In genomic region chr6:85250811-85251241, GRCm38 (mm10) we compare ENCODE assay signal across 11 mouse cellular contexts.
DNase-seq lines count a peak whose midpoint lies in the region; TF ChIP-seq lines count a peak whose summit lies in the region.
"Had no signal": no experiment of that assay in that cellular context is flagged by ENCODE, and none has a peak within 500 bp of the region (broad histone marks: within the 10 kb centered on the region; RNA-seq: fewer than 3 reads in every experiment).

No protein-coding gene starts in this region.

- H3K4me3 ChIP-seq in layer of hippocampus, adult 2 months: no peak overlapping the region
- H3K4me3 ChIP-seq: embryonic facial prominence, embryonic 12.5 days; left cerebral cortex, adult 2 months; midbrain, embryonic 13.5 days had no signal

- H3K27ac ChIP-seq in layer of hippocampus, adult 2 months: peak overlapping the region; percentile 4; the same call in 1 of the 2 replicates
- H3K27ac ChIP-seq: embryonic facial prominence, embryonic 12.5 days; left cerebral cortex, adult 2 months; midbrain, embryonic 13.5 days had no signal

- DNase-seq in layer of hippocampus, adult 2 months (ENCODE audit: low spot score in 2 of 2): no peak
- DNase-seq in layer of hippocampus, postnatal 36 days: no peak
- DNase-seq in cerebellum, adult 11-12 months: peak; percentile 43
- peak; percentile 45 for DNase-seq in heart, adult 8-10 months (ENCODE audit: low spot score)
- DNase-seq in kidney, postnatal 36 days: peak; percentile 83 to 86
- DNase-seq in thymus, postnatal 36 days: no peak
- no peak for DNase-seq in spleen, postnatal 4 days (ENCODE audit: low spot score in 2 of 2)
- DNase-seq: lung, embryonic 14.5 days had no signal

- TF ChIP-seq CTCF in layer of hippocampus, adult 2 months (conservative IDR thresholded peaks at IDR 0.05): no peak

Comparison
In these comparisons a context has a peak if more than half of its experiments do, and no peak if none do; other contexts are left out.
1. DNase-seq: peak in cerebellum, adult 11-12 months (single experiment), heart, adult 8-10 months (single experiment) and kidney, postnatal 36 days (2 of 2); none in layer of hippocampus, adult 2 months (0 of 2), layer of hippocampus, postnatal 36 days (0 of 2), thymus, postnatal 36 days (0 of 2) and spleen, postnatal 4 days (0 of 2).